Mouse (Mus musculus) common myeloid progenitor, adult 5-6 weeks (primary cell): ENCODE results near the gene Ip6k1. TPM values are rescaled to one million over a fixed set of nuclear protein-coding genes. Genes with fewer than 3 reads are reported as not detected.

Experiments
- ATAC-seq: replicated peaks from 2 replicates; pipeline ENCODE4 v1.8.0; 2016; ENCODE audit warnings: low read depth, mild to moderate bottlenecking, moderate TSS enrichment, inconsistent platforms; ENCODE audit not compliant: poor library complexity, severe bottlenecking
- total RNA-seq: library from RNA; stranded (forward); fragments of 200-1000, 187-1606 nt; gene quantifications from 2 replicates; pipeline ENCODE4 v1.2.3, GENCODE M21; 2017

The Ip6k1 gene
- total RNA-seq, 1 experiment from 2014 or later: 169 TPM

DNA sequence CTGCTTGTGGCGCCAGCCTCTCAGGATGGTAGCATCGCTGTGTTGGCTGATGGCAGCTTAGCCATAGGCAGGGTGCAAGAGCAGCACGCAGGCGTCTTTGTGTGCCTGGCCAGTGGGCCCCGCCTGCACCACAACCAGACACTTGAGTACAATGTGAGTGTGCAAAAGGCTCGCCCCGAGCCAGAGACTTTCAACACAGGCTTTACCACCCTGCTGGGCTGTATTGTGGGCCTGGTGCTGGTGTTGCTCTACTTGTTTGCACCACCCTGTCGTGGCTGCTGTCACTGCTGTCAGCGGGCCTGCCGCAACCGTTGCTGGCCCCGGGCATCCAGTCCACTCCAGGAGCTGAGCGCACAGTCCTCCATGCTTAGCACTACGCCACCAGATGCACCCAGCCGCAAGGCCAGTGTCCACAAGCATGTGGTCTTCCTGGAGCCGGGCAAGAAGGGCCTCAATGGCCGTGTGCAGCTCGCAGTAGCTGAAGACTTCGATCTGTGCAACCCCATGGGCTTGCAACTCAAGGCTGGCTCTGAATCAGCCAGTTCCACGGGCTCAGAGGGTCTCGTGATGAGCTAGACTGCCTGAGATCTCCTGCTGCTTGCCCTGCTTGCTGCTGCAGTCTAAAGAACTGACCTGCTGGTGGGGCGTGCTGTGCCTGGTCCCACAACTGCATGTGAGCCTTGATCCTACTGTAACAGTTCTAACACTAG lies 52.2 kb downstream of the Ip6k1 start:
- ATAC-seq: no peak

DNA sequence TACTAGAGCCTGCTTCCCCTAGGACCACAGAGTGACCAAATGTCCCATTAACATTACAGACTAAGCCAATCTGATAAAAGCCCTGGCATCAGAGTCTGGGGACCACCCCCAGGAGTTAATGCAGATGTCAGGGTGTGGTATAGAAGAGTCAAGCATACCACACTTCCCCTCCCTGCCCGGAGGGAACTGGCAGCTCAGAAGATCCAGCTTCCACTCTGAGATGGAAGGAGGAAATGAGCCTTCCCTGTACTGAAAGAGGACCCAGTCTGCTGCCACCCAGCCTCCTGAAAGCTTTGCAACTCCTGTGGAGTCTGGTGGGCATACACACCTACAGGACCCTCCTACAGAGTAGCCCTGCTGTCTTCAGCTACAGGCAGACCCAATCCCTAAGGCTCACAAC lies 52.8 kb downstream of the Ip6k1 start:
- ATAC-seq: no peak

DNA sequence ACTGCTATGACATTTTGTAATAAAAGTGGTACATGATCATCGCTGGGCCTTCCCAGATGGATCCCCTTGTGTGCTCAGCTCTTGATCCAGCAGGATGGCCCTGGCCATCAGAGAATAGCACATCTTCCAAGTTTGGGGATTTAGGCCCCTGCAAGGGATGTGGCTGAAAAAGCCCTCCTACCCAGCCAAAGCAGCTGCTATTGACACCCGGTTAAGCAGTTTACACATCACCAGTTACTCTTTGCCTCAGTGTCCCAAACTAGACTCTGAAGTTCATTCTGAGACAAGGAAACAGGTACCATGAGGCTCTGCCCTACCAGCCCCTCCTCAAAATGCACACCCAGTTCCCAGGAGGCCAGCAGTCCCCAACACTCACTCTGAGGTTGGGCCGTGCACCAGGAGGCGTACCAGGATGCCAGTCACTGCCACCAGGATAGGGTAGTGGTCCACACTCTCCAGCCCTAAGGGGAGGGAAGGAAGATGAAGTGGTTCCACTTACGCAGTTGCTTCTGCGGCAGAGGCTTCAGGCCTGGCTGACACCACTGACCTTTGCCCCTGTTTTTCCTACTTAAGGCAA lies 53.4 kb downstream of the Ip6k1 start:
- no peak for ATAC-seq

DNA sequence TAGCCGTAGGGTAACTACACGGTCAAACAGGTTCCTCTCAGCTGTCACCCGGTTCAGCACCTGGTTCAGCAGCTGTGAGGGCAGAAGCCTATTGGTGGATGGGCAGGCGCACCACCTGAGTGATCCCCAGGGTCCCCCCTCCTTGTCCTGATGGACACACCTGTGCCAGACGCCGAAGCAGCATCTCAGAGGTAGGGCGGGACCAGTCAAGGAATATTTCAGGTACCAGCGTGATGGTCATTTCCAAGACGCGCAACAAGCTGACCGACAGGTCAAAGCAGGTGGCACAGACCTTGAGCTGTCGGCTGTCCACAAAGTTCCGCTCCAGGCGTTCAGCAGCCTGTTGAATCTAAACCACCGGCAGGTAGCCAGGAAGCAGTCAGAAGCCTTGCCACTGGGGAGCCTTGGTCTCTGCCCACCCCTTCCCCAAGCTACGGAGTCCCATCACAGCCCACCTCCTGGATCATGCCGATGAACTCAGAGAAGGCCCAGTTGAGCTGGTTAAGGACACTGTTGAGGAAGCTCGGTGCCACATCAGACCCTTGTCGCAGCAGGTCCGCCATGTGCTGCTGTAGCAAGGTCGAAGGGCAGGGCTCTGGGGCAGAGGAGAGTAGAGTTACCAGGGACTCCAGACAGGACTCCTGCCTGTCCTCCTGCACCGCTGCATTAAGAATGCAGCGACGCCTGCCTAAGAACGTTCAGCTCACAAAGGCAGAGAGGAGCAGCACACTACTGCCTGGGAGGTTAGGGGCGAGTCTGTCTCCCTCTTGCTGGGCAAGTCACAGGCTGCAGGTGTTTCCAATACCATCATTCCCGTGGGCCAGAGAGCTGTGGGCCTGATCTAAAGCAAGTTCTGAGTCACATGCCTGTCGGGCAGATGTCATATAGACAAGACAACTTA lies 54.3 kb downstream of the Ip6k1 start:
- ATAC-seq: no peak

DNA sequence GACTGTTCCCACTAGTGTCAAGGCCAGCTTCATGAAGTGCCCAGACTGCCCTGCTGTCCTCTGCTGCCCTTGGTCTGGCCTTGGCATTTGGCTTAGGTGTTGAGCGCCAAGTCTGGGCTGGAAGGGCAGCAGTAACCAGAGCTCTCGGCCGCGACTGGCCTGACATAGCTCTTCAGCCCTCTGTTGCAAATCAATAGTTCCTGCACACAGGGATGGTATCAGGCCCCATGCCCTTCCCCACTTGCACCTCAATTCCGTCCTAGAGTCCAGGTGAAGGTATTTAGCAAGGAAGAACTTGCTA lies 54.9 kb downstream of the Ip6k1 start:
- ATAC-seq: no peak

DNA sequence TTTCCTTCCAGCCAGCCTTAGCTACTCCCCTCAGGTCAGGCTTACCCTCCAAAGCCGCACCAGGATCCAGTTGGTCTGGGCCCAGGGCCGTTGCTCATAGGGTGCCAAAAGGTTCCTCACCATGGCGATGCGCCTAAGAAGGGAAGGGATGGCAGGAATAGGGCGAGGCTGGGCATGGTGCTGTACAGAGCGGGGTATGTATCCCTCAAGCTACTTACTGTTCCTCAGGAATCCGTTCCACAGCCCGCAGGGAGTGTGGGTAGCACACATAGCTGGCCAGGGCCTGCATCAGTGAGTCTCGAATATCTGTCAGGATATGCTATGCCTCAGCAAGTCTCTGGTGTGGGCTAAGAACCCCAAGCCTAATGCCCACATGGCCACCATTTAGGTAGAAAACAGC lies 56.0 kb downstream of the Ip6k1 start:
- no peak for ATAC-seq

DNA sequence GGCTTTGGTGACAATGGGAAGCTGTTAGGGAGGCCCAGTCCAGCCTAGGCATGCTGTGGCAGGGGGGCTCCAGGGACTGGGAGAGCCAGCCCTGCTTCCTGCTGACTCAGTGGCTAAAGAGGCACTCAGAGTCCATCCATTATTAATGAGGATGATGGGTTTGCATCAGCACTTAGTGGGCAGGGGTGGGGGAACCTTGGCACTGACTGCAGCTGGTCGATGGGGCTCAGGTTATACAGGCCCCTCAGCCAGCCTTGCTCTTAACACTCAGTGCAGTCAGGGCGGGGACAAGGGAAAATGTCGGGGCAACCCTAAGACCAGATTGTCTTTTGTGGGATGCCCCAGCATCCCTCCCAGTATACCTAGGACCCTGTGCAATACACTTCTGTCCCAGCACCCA lies 59.8 kb downstream of the Ip6k1 start:
- ATAC-seq: no peak

DNA sequence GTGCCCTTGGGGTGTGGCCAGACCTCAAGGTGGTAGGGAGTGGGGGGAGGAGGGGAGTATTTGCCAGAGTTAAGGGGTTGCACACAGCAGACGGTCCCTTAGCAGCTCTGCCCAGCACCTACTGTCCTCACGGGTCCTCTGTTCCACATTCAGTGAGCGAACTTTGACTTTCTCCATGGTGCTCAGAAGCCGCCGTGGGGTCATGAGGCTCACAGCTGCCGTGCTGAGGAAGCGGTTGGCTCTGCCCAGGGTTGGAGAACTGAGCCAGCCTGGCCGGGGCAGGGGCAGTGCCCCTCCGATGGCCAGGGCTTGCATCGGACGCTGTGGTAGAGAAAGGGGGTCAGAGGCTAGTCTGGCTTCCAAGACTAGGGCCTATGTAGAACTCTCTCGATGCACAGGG lies 61.1 kb downstream of the Ip6k1 start:
- ATAC-seq: no peak

DNA sequence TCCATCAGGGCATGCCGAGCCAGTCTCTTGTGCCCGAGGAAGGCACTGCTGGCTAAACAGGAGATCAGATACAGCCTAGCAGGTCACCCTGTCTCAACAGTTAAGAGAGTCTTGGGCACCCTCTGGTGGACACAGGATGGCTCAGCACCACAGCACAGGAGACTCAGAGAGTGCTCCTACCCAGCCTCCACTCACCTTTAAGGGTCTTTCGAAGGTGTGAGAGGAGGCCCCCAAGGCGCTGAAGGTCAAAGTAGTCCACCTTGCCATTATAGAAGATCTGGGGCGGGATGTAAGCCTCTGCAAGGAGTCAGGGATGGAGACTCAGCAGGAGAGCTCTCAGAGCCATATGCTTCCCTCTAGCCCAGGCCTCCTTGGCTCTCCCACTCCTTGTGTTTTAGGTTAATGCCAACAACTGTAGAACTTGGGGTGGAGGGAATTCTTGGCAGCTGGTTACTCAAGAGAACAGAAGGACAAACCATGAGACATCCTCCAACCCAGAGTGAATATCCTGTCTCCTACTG lies 63.2 kb downstream of the Ip6k1 start:
- ATAC-seq: peak; percentile 77

DNA sequence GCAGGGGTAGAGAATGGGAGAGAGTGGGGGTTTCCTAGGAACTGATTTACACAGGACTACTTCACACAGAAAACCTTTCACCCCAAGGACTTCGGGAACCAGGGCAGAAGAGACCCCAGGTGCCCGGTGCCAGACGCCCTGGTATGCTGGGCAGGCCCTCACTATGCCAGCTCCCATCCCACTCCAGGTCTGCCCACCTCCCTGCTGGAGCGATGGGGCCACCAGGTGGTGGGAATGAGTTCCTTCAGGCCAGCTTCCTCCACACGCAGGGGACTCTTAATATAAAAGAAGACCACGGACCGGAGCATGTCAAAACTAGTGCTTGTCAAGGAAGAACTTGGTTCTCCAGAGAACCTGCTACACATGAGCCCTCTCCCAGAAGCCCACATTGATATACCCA lies 64.9 kb downstream of the Ip6k1 start:
- no peak for ATAC-seq

DNA sequence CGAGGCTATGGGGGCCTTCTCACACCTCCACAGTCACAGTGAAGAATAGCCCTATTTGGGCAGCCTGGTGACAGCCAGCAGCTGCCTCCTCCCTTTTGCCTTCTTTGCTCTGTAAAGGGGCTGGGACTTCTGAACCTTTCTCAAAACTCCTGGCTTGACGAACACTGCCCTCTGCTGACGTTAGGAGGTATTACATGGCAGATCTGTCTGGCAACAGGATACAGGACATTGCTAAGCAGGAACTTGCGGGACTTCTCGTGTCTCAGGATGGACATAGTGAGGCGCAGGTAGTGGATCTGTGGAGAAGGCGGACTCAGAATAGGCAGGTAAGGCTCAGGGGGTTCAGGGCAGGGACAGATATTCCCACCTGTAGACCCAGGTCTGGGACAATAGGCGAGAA lies 65.6 kb downstream of the Ip6k1 start:
- ATAC-seq: peak; percentile 79

DNA sequence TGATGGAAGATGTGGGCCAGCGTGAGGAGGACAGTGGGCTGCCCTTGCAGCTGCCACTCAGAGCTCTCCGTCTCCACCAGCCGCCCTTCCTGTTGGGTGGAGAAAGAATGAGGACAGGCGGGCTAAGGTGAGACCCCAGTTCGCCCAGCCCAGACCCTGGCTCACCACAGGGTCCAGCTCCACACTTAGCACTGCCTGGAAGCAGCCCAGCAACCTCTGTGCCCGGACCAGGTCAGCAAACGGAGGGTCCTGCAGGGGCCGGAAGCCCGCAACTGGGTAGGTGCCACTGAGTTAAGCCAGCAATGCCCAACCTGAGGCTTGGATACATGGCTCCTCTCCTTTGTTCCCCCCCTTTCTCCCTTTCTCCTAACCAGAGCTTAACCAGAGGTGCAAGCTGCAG lies 66.7 kb downstream of the Ip6k1 start:
- ATAC-seq: no peak

DNA sequence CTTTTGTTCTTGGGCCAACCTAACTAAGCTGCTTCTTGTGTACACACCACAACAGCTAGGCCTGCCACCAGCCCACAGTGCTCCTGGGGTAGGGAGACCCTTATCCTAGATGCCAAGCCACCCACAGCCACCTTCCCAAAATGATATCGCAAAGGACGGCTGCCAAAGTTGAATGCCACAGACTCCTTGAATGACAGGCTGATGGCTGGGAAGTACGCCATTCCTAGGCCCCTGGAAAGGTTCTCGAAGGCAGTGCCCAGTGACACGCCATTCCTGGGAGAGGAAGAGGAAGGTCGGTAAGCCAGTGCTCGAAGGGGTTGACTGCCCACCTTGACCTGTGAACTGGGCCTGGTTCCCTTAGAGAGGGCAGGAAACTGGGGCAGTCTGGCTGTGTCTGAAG lies 67.2 kb downstream of the Ip6k1 start:
- ATAC-seq: no peak

DNA sequence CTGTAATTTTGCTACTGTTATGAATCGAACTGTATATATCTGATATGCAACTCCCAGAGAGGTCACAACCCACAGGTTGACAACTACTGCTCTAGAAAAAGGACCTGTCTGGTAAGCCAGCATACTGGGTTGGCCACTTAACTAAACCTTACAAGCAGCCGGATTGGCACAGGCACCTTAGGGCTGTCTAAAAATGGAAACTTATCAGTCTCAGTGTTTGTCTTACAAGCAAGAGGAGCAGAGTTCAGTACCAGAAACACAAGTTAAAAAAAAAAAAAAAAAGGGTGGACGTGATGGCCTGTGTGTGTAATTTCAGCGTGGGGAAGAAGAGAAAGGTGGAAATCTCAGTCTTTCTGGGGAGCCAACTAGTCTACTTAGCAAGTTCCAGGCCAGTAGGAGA lies 69.5 kb downstream of the Ip6k1 start:
- no peak for ATAC-seq

DNA sequence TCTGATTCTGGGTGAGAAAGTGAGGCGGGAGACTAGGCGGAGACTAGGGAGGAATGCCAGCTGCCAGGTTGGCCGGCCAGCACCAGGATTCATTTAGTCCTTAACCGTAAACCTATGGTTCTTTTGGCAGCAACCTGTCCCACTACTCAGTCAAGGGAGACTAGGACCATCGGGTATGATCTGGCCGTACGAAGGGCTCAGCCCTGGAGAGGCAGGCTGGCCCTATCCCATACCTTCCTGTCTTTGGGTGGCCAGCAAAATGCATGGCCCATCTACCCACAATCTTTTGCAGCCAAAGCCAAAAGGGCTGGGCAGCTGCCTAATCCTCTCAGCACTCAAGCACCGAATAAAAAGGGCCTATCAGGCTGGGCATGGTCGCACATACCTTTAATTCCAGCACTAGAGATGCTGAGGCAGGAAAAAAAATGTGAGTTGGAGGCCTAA lies 70.2 kb downstream of the Ip6k1 start:
- no peak for ATAC-seq

DNA sequence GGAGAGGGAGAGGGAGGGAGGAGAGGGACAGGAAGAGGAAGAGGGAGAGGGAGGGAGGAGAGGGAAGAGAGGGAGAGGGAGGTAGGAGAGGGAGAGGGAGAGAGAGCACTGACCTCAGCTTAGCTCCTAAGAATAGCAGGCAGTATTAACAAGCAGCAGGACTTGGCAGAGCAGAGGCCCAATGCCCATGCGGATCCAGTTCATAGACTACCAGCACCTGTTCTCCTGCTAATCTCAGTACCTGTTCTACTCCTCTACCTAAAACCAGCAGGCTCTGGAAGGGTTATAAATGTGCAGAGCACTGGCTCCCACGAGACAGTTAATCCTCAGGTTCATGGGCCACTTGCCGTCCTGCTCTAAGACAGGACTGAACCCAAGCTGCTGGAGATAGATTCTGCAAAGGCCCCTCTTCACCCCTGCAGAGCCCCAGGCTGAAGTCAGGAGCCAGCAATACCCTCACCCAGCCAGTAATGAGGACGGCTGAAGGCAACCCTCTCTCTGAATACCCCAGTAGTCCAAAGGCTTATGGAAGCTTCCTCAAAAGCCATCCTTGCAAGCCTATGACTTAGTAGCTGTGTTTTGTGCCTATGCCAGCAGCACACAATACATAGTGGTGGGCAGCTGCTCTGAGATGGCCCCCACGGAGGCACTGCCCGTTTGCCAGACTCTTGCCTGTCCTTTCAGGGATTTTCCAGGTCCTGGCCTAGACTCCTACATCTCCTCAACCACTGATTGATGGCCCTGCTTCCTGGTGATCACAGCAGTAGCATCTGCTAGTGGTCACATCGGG lies 71.0 kb downstream of the Ip6k1 start:
- no peak for ATAC-seq

DNA sequence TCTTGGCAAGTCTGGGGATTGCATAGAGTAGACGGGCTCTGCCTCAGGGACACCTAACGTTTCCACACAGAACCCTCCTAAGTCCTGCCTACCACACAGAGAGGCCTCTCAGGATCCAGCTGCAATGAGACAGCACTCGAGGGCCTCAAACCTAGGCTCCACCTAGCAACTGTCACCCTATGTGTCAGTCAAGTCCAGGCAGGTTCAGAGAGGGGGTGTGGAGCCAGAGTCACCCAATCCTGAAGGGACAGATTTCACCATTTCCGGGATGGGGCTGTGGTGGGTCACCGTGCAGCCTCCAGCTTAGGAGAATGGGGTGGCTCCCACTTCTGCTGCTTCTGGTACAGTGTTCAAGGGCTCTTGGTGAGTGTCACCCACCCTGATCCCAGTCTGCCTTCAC lies 77.9 kb downstream of the Ip6k1 start, which contains the start of gene Mst1:
TSS of gene Mst1 (plus strand) at position 269 of the 400 bp plus-strand sequence.
- no peak for ATAC-seq

DNA sequence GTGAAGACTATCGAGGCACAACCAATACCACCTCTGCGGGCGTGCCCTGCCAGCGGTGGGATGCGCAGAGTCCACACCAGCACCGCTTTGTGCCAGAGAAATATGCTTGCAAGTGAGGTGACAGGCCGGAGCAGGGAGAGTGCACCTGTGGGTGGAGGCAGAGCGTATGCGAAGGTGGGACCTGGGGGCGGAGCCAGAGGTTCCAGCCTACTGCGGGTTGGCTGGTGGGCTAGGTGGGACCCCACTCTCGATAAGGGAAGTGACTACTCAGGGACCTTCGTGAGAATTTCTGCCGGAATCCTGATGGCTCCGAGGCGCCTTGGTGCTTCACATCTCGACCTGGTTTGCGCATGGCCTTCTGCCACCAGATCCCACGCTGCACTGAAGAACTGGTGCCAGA lies 80.2 kb downstream of the Ip6k1 start:
- ATAC-seq: no peak

DNA sequence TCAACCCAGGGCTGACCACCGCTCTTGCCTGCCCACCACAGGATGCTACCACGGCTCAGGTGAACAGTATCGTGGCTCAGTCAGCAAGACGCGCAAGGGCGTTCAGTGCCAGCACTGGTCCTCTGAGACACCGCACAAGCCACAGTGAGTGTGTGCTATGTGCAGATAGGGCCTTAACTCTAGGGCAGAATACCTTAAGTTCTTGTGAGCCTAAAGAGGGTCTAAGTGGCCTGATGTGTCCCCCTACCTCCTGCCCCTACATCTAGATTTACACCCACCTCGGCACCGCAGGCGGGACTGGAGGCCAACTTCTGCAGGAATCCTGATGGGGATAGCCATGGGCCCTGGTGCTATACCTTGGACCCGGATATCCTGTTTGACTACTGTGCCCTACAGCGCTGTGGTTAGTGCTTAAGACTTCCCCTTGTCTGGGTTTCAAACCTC lies 80.7 kb downstream of the Ip6k1 start, which contains the start of gene Rnf123:
TSS of gene Rnf123 (minus strand) at position 359 of the 444 bp plus-strand sequence.
- ATAC-seq: peak; percentile 45

DNA sequence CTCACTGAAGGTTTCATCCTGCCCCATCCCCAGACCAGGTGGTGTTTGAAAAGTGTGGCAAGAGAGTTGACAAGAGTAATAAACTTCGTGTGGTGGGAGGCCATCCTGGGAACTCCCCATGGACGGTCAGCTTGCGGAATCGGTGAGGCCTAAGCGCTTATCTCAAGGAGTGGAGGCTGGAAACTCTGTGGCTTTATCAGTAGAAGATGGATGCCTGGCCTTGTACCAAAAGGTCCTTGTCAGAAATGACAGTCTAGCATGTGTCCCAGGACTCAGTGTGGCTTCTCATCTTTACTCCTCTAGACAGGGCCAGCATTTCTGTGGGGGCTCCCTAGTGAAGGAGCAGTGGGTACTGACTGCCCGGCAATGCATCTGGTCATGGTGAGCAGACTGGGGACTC lies 81.3 kb downstream of the Ip6k1 start:
- no peak for ATAC-seq
